Mouse (Mus musculus): ENCODE measurements around the gene Ptprg. TPM values are rescaled to one million over a fixed set of nuclear protein-coding genes. Genes with fewer than 3 reads are reported as not detected.

Ptprg gene
- polyA plus RNA-seq, 2 experiments = 0.69 to 1.4 TPM

- ATAC-seq (ENCODE audit: insufficient read depth) (no peak), DNase-seq (ENCODE audit: low read depth in 3 of 3, low spot score in 3 of 3) (no peak)
- Histone ChIP-seq H3K4me2 (ENCODE audit: low read depth) (no peak overlapping the region), H3K27ac (no peak overlapping the region), H3K4me3 (ENCODE audit: insufficient read depth in 1 of 2, low read depth in 2 of 2, low read length in 2 of 2) (no peak overlapping the region), H3K27me3 (ENCODE audit: control insufficient read depth, insufficient read depth, low read length) (no peaks in the 10 kb centered on the region), H3K4me1 (replicated peaks; ENCODE audit: control insufficient read depth in 2 of 2, insufficient read depth in 2 of 2, low read length in 1 of 2) (no peaks in the 10 kb centered on the region), H3K9ac (replicated peaks) (no peak overlapping the region), H3K9me3 (ENCODE audit: control insufficient read depth, low read length) (no peaks in the 10 kb centered on the region), H3K36me3 (replicated peaks; ENCODE audit: control insufficient read depth, insufficient read depth, low read depth) (no peaks in the 10 kb centered on the region)
- TF ChIP-seq EP300 (IDR thresholded peaks at IDR 0.05; ENCODE audit: low read depth) = no peak
- no peak for TF ChIP-seq CTCF (IDR thresholded peaks at IDR 0.05; ENCODE audit: low read depth)
- WGBS (ENCODE audit: insufficient replicate concordance) = 6% methylated on average over 6 of the region's 6 CpGs
Measured at GRCm38 (mm10) chr14:11657374-11657773, 104.0 kb downstream of the Ptprg start.

GRCm38 (mm10) chr14:11663661-11664215, 110.4 kb downstream of the Ptprg start:
- no peak for ATAC-seq (ENCODE audit: insufficient read depth)
- no peak for DNase-seq (ENCODE audit: low read depth in 3 of 3, low spot score in 3 of 3)

GRCm38 (mm10) chr14:11664302-11664701, 111.0 kb downstream of the Ptprg start:
- no peak overlapping the region for H3K4me2 ChIP-seq (ENCODE audit: low read depth)
- no peak for TF ChIP-seq EP300 (IDR thresholded peaks at IDR 0.05; ENCODE audit: low read depth)
- no peak for TF ChIP-seq CTCF (IDR thresholded peaks at IDR 0.05; ENCODE audit: low read depth)
- no peaks in the 10 kb centered on the region for H3K9me3 ChIP-seq (ENCODE audit: control insufficient read depth, low read length)
- 54% methylated on average over 9 of the region's 9 CpGs for WGBS (ENCODE audit: insufficient replicate concordance)
- no peaks in the 10 kb centered on the region for H3K4me1 ChIP-seq (replicated peaks; ENCODE audit: control insufficient read depth in 2 of 2, insufficient read depth in 2 of 2, low read length in 1 of 2)
- ATAC-seq (ENCODE audit: insufficient read depth) = no peak
- H3K27me3 ChIP-seq (ENCODE audit: control insufficient read depth, insufficient read depth, low read length) = no peaks in the 10 kb centered on the region
- H3K9ac ChIP-seq (replicated peaks) = no peak overlapping the region
- no peak for DNase-seq (ENCODE audit: low read depth in 3 of 3, low spot score in 3 of 3)
- no peak overlapping the region for H3K27ac ChIP-seq
- H3K4me3 ChIP-seq (ENCODE audit: insufficient read depth in 1 of 2, low read depth in 2 of 2, low read length in 2 of 2) = no peak overlapping the region
- H3K36me3 ChIP-seq (replicated peaks; ENCODE audit: control insufficient read depth, insufficient read depth, low read depth) = no peaks in the 10 kb centered on the region

More at GRCm38 (mm10) chr14:11663661-11664215, 110.4 kb downstream of the Ptprg start:
- TF ChIP-seq EP300 (IDR thresholded peaks at IDR 0.05; ENCODE audit: low read depth) (no peak), CTCF (IDR thresholded peaks at IDR 0.05; ENCODE audit: low read depth) (no peak)
- 26% methylated on average over 11 of the region's 11 CpGs for WGBS (ENCODE audit: insufficient replicate concordance)
- H3K4me2 ChIP-seq (ENCODE audit: low read depth) = no peak overlapping the region
- no peaks in the 10 kb centered on the region for H3K36me3 ChIP-seq (replicated peaks; ENCODE audit: control insufficient read depth, insufficient read depth, low read depth)
- H3K4me1 ChIP-seq (replicated peaks; ENCODE audit: control insufficient read depth in 2 of 2, insufficient read depth in 2 of 2, low read length in 1 of 2) = no peaks in the 10 kb centered on the region
- no peaks in the 10 kb centered on the region for H3K27me3 ChIP-seq (ENCODE audit: control insufficient read depth, insufficient read depth, low read length)
- no peaks in the 10 kb centered on the region for H3K9me3 ChIP-seq (ENCODE audit: control insufficient read depth, low read length)
- no peak overlapping the region for H3K4me3 ChIP-seq (ENCODE audit: insufficient read depth in 1 of 2, low read depth in 2 of 2, low read length in 2 of 2)
- no peak overlapping the region for H3K9ac ChIP-seq (replicated peaks)
- no peak overlapping the region for H3K27ac ChIP-seq

- Histone ChIP-seq H3K4me2 (ENCODE audit: low read depth) (no peak overlapping the region), H3K27ac (no peak overlapping the region), H3K4me3 (ENCODE audit: insufficient read depth in 1 of 2, low read depth in 2 of 2, low read length in 2 of 2) (no peak overlapping the region), H3K36me3 (replicated peaks; ENCODE audit: control insufficient read depth, insufficient read depth, low read depth) (no peaks in the 10 kb centered on the region), H3K4me1 (replicated peaks; ENCODE audit: control insufficient read depth in 2 of 2, insufficient read depth in 2 of 2, low read length in 1 of 2) (no peaks in the 10 kb centered on the region), H3K27me3 (ENCODE audit: control insufficient read depth, insufficient read depth, low read length) (no peaks in the 10 kb centered on the region), H3K9me3 (ENCODE audit: control insufficient read depth, low read length) (no peaks in the 10 kb centered on the region), H3K9ac (replicated peaks) (no peak overlapping the region)
- ATAC-seq (ENCODE audit: insufficient read depth) (no peak), DNase-seq (ENCODE audit: low read depth in 3 of 3, low spot score in 3 of 3) (no peak)
- TF ChIP-seq EP300 (IDR thresholded peaks at IDR 0.05; ENCODE audit: low read depth) (no peak), CTCF (IDR thresholded peaks at IDR 0.05; ENCODE audit: low read depth) (no peak)
- 62% methylated on average over 7 of the region's 7 CpGs for WGBS (ENCODE audit: insufficient replicate concordance)
Measured at GRCm38 (mm10) chr14:11665046-11665445, 111.7 kb downstream of the Ptprg start.

GRCm38 (mm10) chr14:11667762-11668161, 114.4 kb downstream of the Ptprg start:
- no peaks in the 10 kb centered on the region for H3K27me3 ChIP-seq (ENCODE audit: control insufficient read depth, insufficient read depth, low read length)
- WGBS (ENCODE audit: insufficient replicate concordance) = 16% methylated on average over 3 of the region's 3 CpGs
- H3K4me1 ChIP-seq (replicated peaks; ENCODE audit: control insufficient read depth in 2 of 2, insufficient read depth in 2 of 2, low read length in 1 of 2) = no peaks in the 10 kb centered on the region
- no peak overlapping the region for H3K4me2 ChIP-seq (ENCODE audit: low read depth)
- no peak overlapping the region for H3K27ac ChIP-seq
- H3K9me3 ChIP-seq (ENCODE audit: control insufficient read depth, low read length) = no peaks in the 10 kb centered on the region
- no peak overlapping the region for H3K9ac ChIP-seq (replicated peaks)
- DNase-seq (ENCODE audit: low read depth in 3 of 3, low spot score in 3 of 3) (no peak), ATAC-seq (ENCODE audit: insufficient read depth) (no peak)
- H3K36me3 ChIP-seq (replicated peaks; ENCODE audit: control insufficient read depth, insufficient read depth, low read depth) = no peaks in the 10 kb centered on the region
- no peak overlapping the region for H3K4me3 ChIP-seq (ENCODE audit: insufficient read depth in 1 of 2, low read depth in 2 of 2, low read length in 2 of 2)
- TF ChIP-seq EP300 (IDR thresholded peaks at IDR 0.05; ENCODE audit: low read depth) = no peak
- no peak for TF ChIP-seq CTCF (IDR thresholded peaks at IDR 0.05; ENCODE audit: low read depth)
